Mouse (Mus musculus) heart, postnatal 0 days (tissue): ENCODE measurements at regions not wholly inside any gene's neighbourhood (a gene's known extent, or its start where the extent isn't known, plus 50 kb on each side); places are given as distances from the start of the nearest gene placed in this dataset.

Experiments
- CTCF ChIP-seq: IDR thresholded peaks from 2 replicates; pipeline ENCODE4 v1.5.1; 2016; ENCODE audit warnings: antibody characterized with exemption, control low read depth, low read depth
- EP300 ChIP-seq: IDR thresholded peaks from 2 replicates; pipeline ENCODE4 v1.6.1; 2016; ENCODE audit warnings: antibody characterized with exemption, low read depth

- TF ChIP-seq CTCF (no peak), EP300 (no peak)
These were observed 317.1 kb downstream of the Mtx2 start for GRCm38 (mm10) chr2:75142675-75143074.
